14 mouse cellular contexts compared by ENCODE assay signal in the genomic region with DNA sequence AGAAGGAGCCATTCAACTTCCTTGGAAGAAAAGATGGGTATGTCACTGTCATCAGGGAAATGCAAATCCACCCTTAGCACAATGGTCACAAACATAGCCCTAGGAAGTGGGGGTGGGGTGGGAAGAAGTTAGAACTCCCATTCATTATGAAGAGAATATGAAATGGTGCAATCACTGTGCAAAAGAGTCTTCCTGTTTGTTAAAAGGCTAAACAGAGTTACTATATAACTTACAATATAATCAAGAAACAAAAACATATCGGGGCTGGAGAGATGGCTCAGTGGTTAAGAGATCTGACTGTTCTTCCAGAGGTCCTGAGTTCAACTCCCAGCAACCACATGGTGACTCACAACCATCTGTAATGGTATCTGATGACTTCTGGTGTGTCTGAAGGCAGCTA.
"Had no signal": no experiment of that assay in that cellular context is flagged by ENCODE, and none has a peak within 500 bp of the region (broad histone marks: within the 10 kb centered on the region; RNA-seq: fewer than 3 reads in every experiment).

No protein-coding gene starts in this region.

- H3K27me3 ChIP-seq: midbrain, embryonic 12.5 days; neural tube, embryonic 12.5 days had no signal

- DNase-seq: lung, adult 18-20 months; lung, embryonic 14.5 days; lung, postnatal 10 days; lung, postnatal 4 days; midbrain, embryonic 14.5 days; right cerebral cortex, postnatal 14 days; right cerebral cortex, postnatal 4 days; spleen, adult 18-20 months; thymus, adult 18-20 months; thymus, postnatal 14 days; thymus, postnatal 36 days had no signal

- H3K36me3 ChIP-seq: midbrain, embryonic 10.5 days; midbrain, embryonic 12.5 days; neural tube, embryonic 12.5 days had no signal

- H3K27ac ChIP-seq: midbrain, embryonic 10.5 days; midbrain, embryonic 12.5 days; neural tube, embryonic 12.5 days had no signal

- H3K4me3 ChIP-seq: midbrain, embryonic 10.5 days; midbrain, embryonic 12.5 days; neural tube, embryonic 12.5 days had no signal

- H3K4me1 ChIP-seq: midbrain, embryonic 10.5 days; midbrain, embryonic 12.5 days; neural tube, embryonic 12.5 days had no signal
